In the genomic region with DNA sequence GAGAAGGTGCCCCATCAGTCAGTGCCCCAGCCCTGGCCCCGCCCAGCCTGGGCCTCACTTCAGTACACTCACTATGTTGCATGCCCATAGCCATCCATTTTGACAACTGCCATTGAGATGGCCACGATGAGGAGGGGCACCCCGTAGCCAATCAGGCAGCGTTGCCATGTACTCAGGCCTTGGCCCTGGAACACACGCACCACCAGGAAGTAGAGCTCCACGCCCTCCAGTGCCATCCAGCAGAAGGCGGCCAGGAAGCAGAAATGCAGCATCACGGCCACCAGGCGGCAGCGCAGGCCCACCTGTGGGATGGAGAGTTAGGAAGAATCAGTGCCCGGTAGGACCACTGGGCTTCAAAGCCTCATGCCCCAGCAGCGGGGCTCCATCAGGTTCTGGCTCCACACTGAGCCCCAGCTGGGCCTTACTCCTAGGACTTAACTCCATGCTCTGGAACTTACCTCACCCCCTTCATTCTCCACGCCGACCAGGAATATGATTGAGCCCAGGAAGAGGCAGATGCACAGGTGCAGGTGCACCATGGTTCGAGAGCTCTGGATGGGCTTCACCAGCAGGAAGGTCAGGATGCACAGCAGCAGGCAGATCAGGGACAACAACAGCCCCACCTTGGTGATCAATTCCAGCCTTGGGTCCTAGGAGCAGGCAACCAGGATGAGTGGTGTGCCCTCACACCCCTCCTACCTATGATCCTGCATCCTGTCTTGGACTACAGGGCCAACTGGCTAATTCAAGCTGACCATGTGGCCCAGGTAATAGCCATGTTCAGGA, we compare ENCODE assay signal across 7 mouse cellular contexts. TPM values are rescaled to one million over a fixed set of nuclear protein-coding genes. Genes with fewer than 3 reads are reported as not detected.
DNase-seq lines count a peak whose midpoint lies in the region; ATAC-seq and TF ChIP-seq lines count a peak whose summit lies in the region.

No protein-coding gene starts in this region.

- TF ChIP-seq POLR2A in kidney, adult 2 months (IDR thresholded peaks at IDR 0.05; ENCODE audit: low read depth, low read length) = no peak
- no peak for TF ChIP-seq POLR2A in spleen, adult 2 months (IDR thresholded peaks at IDR 0.05; ENCODE audit: low read depth, low read length)

- no peak overlapping the region for H3K27ac ChIP-seq in kidney, adult 2 months (ENCODE audit: insufficient read depth, low read depth, low read length)
- H3K27ac ChIP-seq in limb, embryonic 11.5 days (replicated peaks; ENCODE audit: low read depth, low read length) = no peak overlapping the region
- no peak overlapping the region for H3K27ac ChIP-seq in midbrain, embryonic 14.5 days (replicated peaks; ENCODE audit: low read depth, low read length)
- no peak overlapping the region for H3K27ac ChIP-seq in spleen, adult 2 months (ENCODE audit: insufficient read depth, low read length)

- H3K9ac ChIP-seq in limb, embryonic 11.5 days (ENCODE audit: low read length) = no peak overlapping the region
- no peak overlapping the region for H3K9ac ChIP-seq in midbrain, embryonic 14.5 days (replicated peaks; ENCODE audit: low read length)

- no peak overlapping the region for H3K4me2 ChIP-seq in limb, embryonic 11.5 days (ENCODE audit: low read depth, severe bottlenecking)
- no peak overlapping the region for H3K4me2 ChIP-seq in midbrain, embryonic 14.5 days (ENCODE audit: low read length)

- H3K36me3 ChIP-seq in kidney, adult 2 months (ENCODE audit: control insufficient read depth, insufficient read depth, low read length) = no peaks in the 10 kb centered on the region; the same call in 1 of the 2 replicates
- H3K36me3 ChIP-seq in limb, embryonic 11.5 days (ENCODE audit: control insufficient read depth, insufficient read depth, low read length) = peaks cover 44% of the 10 kb centered on the region
- peaks cover 62% of the 10 kb centered on the region for H3K36me3 ChIP-seq in midbrain, embryonic 14.5 days (ENCODE audit: control insufficient read depth, insufficient read depth, low read length)
- H3K36me3 ChIP-seq in spleen, adult 2 months (ENCODE audit: control insufficient read depth, insufficient read depth, low read length) = peaks cover 78% of the 10 kb centered on the region

- no peak overlapping the region for H3K4me3 ChIP-seq in kidney, adult 2 months (ENCODE audit: insufficient read depth, low read depth, low read length)
- no peak overlapping the region for H3K4me3 ChIP-seq in limb, embryonic 11.5 days (ENCODE audit: low read depth, low read length)
- H3K4me3 ChIP-seq in midbrain, embryonic 14.5 days (replicated peaks; ENCODE audit: low read depth, low read length) = no peak overlapping the region
- no peak overlapping the region for H3K4me3 ChIP-seq in spleen, adult 2 months (ENCODE audit: extremely low read depth, insufficient read depth, insufficient read length)

- no peaks in the 10 kb centered on the region for H3K9me3 ChIP-seq in limb, embryonic 11.5 days (ENCODE audit: control insufficient read depth, low read length)
- no peaks in the 10 kb centered on the region for H3K9me3 ChIP-seq in midbrain, embryonic 14.5 days (ENCODE audit: control insufficient read depth, low read length)

- DNase-seq in adrenal gland, adult 8-10 months = peak; percentile 95
- peak; percentile 64 for DNase-seq in embryo, embryonic 11.5 days (ENCODE audit: low read depth, low spot score)
- DNase-seq in kidney, adult 2 months = peak; percentile 82
- peak; percentile 84 for DNase-seq in limb, embryonic 11.5 days (ENCODE audit: low spot score)
- peak; percentile 81 for DNase-seq in midbrain, embryonic 14.5 days
- DNase-seq in spleen, adult 2 months (ENCODE audit: low read depth in 1 of 2, low spot score in 2 of 2) = peak; percentile 35 to 72

- peak; percentile 85 for ATAC-seq in granulocyte monocyte progenitor cell, adult 5-6 weeks (replicated peaks; ENCODE audit: poor library complexity, severe bottlenecking)
- ATAC-seq in limb, embryonic 11.5 days (ENCODE audit: insufficient number of reproducible peaks, low FRiP score, low TSS enrichment, low read depth) = 0 out of 2 replicates have a peak, but pooled peaks have one; percentile 29
- ATAC-seq in midbrain, embryonic 14.5 days (ENCODE audit: low FRiP score, low TSS enrichment) = peak; percentile 48

- TF ChIP-seq CTCF in kidney, adult 2 months (conservative IDR thresholded peaks at IDR 0.05; ENCODE audit: insufficient read depth, insufficient read length, low read depth, low read length) = peak; percentile 84
- peak; percentile 87 for TF ChIP-seq CTCF in spleen, adult 2 months (IDR thresholded peaks at IDR 0.05; ENCODE audit: extremely low read depth, insufficient read depth, insufficient read length, insufficient replicate concordance)

- 39% methylated on average over 15 of the region's 15 CpGs for WGBS in kidney, adult 2 months
- WGBS in limb, embryonic 11.5 days = 53% methylated on average over 15 of the region's 15 CpGs
- WGBS in midbrain, embryonic 14.5 days = 47% methylated on average over 15 of the region's 15 CpGs
- 43% methylated on average over 15 of the region's 15 CpGs for WGBS in spleen, adult 2 months

- H3K4me1 ChIP-seq in kidney, adult 2 months (ENCODE audit: control insufficient read depth, insufficient read depth, low read length) = no peaks in the 10 kb centered on the region
- no peaks in the 10 kb centered on the region for H3K4me1 ChIP-seq in limb, embryonic 11.5 days (ENCODE audit: control insufficient read depth, insufficient read depth, low read length)
- no peaks in the 10 kb centered on the region for H3K4me1 ChIP-seq in midbrain, embryonic 14.5 days (ENCODE audit: control insufficient read depth, insufficient read depth, low read length)
- no peaks in the 10 kb centered on the region; the same call in 1 of the 2 replicates for H3K4me1 ChIP-seq in spleen, adult 2 months (ENCODE audit: control insufficient read depth, insufficient read depth, insufficient read length)

- no peaks in the 10 kb centered on the region for H3K27me3 ChIP-seq in kidney, adult 2 months (replicated peaks; ENCODE audit: control insufficient read depth, insufficient read depth, low read length)
- H3K27me3 ChIP-seq in limb, embryonic 11.5 days (ENCODE audit: control insufficient read depth, insufficient read depth, low read length) = no peaks in the 10 kb centered on the region
- no peaks in the 10 kb centered on the region for H3K27me3 ChIP-seq in midbrain, embryonic 14.5 days (ENCODE audit: control insufficient read depth, insufficient read depth, low read length)
- H3K27me3 ChIP-seq in spleen, adult 2 months (ENCODE audit: control insufficient read depth, insufficient read depth, low read length) = no peaks in the 10 kb centered on the region

RNA-seq across cellular contexts. Expression of gene Ddx39, which starts 9.9 kb away (rescaled TPM):
- 10 to 100 TPM; 15.4 to 28.6 (median 20.7) TPM for total RNA-seq in adrenal gland, adult 8-10 months (2022)
- total RNA-seq in granulocyte monocyte progenitor cell, adult 5-6 weeks (2014; fragmentation: Nextera tagmentation) = 115 and 123 TPM in 2 replicates
- 123 and 124 TPM in 2 replicates for total RNA-seq in granulocyte monocyte progenitor cell, adult 5-6 weeks (2017)
- 25.1 and 28.7 TPM in 2 replicates for polyA plus RNA-seq in kidney, adult 2 months (2012; rRNA removed)
- 210 and 215 TPM in 2 replicates for polyA plus RNA-seq in limb, embryonic 11.5 days (2014; fragmentation: Nextera tagmentation; extraction: Ambion mirVana)
- polyA plus RNA-seq in midbrain, embryonic 14.5 days (2014; fragmentation: Nextera tagmentation; extraction: Ambion mirVana) = 109 and 113 TPM in 2 replicates
- 52.9 TPM in 2 replicates for polyA plus RNA-seq in spleen, adult 2 months (2012; rRNA removed)

RNA-seq across cellular contexts. Expression of gene Adgre5, which starts 16.2 kb away (rescaled TPM):
- total RNA-seq in adrenal gland, adult 8-10 months (2022) = 10 to 100 TPM; 21.8 to 45.5 (median 35.2) TPM
- total RNA-seq in granulocyte monocyte progenitor cell, adult 5-6 weeks (2014; fragmentation: Nextera tagmentation) = 21.4 and 25.7 TPM in 2 replicates
- 21.7 and 27.2 TPM in 2 replicates for total RNA-seq in granulocyte monocyte progenitor cell, adult 5-6 weeks (2017)
- polyA plus RNA-seq in kidney, adult 2 months (2012; rRNA removed) = 45.1 and 46.6 TPM in 2 replicates
- polyA plus RNA-seq in limb, embryonic 11.5 days (2014; fragmentation: Nextera tagmentation; extraction: Ambion mirVana) = 24.6 and 26.4 TPM in 2 replicates
- polyA plus RNA-seq in midbrain, embryonic 14.5 days (2014; fragmentation: Nextera tagmentation; extraction: Ambion mirVana) = 8.5 and 12.3 TPM in 2 replicates
- 232 and 275 TPM in 2 replicates for polyA plus RNA-seq in spleen, adult 2 months (2012; rRNA removed)

RNA-seq across cellular contexts. Expression of gene Pkn1, which starts 25.9 kb away (rescaled TPM):
- total RNA-seq in adrenal gland, adult 8-10 months (2022) = 100 to 1,000 TPM; 108 to 141 (median 123) TPM
- total RNA-seq in granulocyte monocyte progenitor cell, adult 5-6 weeks (2014; fragmentation: Nextera tagmentation) = 40.0 and 66.0 TPM in 2 replicates
- 54.5 and 65.6 TPM in 2 replicates for total RNA-seq in granulocyte monocyte progenitor cell, adult 5-6 weeks (2017)
- 81.9 and 98.1 TPM in 2 replicates for polyA plus RNA-seq in kidney, adult 2 months (2012; rRNA removed)
- polyA plus RNA-seq in limb, embryonic 11.5 days (2014; fragmentation: Nextera tagmentation; extraction: Ambion mirVana) = 28.8 and 30.1 TPM in 2 replicates
- 26.6 TPM in 2 replicates for polyA plus RNA-seq in midbrain, embryonic 14.5 days (2014; fragmentation: Nextera tagmentation; extraction: Ambion mirVana)
- polyA plus RNA-seq in spleen, adult 2 months (2012; rRNA removed) = 165 and 208 TPM in 2 replicates

RNA-seq across cellular contexts. Expression of gene Ptger1, which starts 58.4 kb away (rescaled TPM):
- 1 to 10 TPM in 2 of 4 experiments, under 1 TPM in 2; 0.77 to 1.4 (median 1.1) TPM for total RNA-seq in adrenal gland, adult 8-10 months (2022)
- not detected in 2 replicates for total RNA-seq in granulocyte monocyte progenitor cell, adult 5-6 weeks (2014; fragmentation: Nextera tagmentation)
- total RNA-seq in granulocyte monocyte progenitor cell, adult 5-6 weeks (2017) = 0.46 and 0.78 TPM in 2 replicates
- polyA plus RNA-seq in kidney, adult 2 months (2012; rRNA removed) = 21.8 and 23.3 TPM in 2 replicates
- 0.59 and 1.6 TPM in 2 replicates for polyA plus RNA-seq in limb, embryonic 11.5 days (2014; fragmentation: Nextera tagmentation; extraction: Ambion mirVana)
- polyA plus RNA-seq in midbrain, embryonic 14.5 days (2014; fragmentation: Nextera tagmentation; extraction: Ambion mirVana) = 0.72 and 1.3 TPM in 2 replicates
- 2.3 TPM in 2 replicates for polyA plus RNA-seq in spleen, adult 2 months (2012; rRNA removed)

Comparison
In these comparisons a context has a peak if more than half of its experiments do, and no peak if none do; other contexts are left out.
1. ATAC-seq: peak in every context shown above with its lines; median percentile 85 in granulocyte monocyte progenitor cell, adult 5-6 weeks; 48 in midbrain, embryonic 14.5 days; 29 in limb, embryonic 11.5 days.